Mouse (Mus musculus) intestine, postnatal 0 days (tissue): ENCODE measurements around the gene Pou2f1. TPM values are rescaled to one million over a fixed set of nuclear protein-coding genes. Genes with fewer than 3 reads are reported as not detected.

Experiments
- ATAC-seq: fragments of 200-750 bp; cut with Nextera tagmentation; 2 replicates; pipeline ENCODE4 v1.8.0; 2017; ENCODE audit warnings: mild to moderate bottlenecking, moderate TSS enrichment, moderate library complexity
- H3K27ac ChIP-seq: fragments of 300-500 bp; sonication (generic); 2 replicates; pipeline ENCODE4 v1.5.1; 2014; ENCODE audit warnings: mild to moderate bottlenecking, low read depth, low read length, moderate library complexity
- H3K27me3 ChIP-seq: fragments of 300-500 bp; sonication (generic); replicated peaks from 2 replicates; pipeline ENCODE4 v1.6.1; 2014; ENCODE audit warnings: low read length, mixed read lengths; ENCODE audit not compliant: control insufficient read depth, insufficient read depth
- H3K36me3 ChIP-seq: fragments of 300-500 bp; sonication (generic); 2 replicates; pipeline ENCODE4 v1.6.1; 2014; ENCODE audit warnings: mild to moderate bottlenecking, moderate library complexity; ENCODE audit not compliant: control insufficient read depth, insufficient read depth
- H3K4me1 ChIP-seq: fragments of 300-500 bp; sonication (generic); replicated peaks from 2 replicates; pipeline ENCODE4 v1.6.1; 2014; ENCODE audit warnings: antibody characterized with exemption, low read length, mixed read lengths; ENCODE audit not compliant: control insufficient read depth, insufficient read depth
- H3K4me2 ChIP-seq: fragments of 300-500 bp; sonication (generic); replicated peaks from 2 replicates; pipeline ENCODE4 v1.6.1; 2014; ENCODE audit warnings: low read depth, mild to moderate bottlenecking, moderate library complexity
- H3K4me3 ChIP-seq: fragments of 300-500 bp; sonication (generic); 2 replicates; pipeline ENCODE4 v1.5.1; 2014; ENCODE audit warnings: low read depth, low read length
- H3K9ac ChIP-seq: fragments of 300-500 bp; sonication (generic); 2 replicates; pipeline ENCODE4 v1.6.1; 2014; ENCODE audit warnings: mild to moderate bottlenecking, low read depth, low read length
- H3K9me3 ChIP-seq: fragments of 300-500 bp; sonication (generic); 2 replicates; pipeline ENCODE4 v1.6.1; 2016; ENCODE audit warnings: mixed run types; ENCODE audit not compliant: control insufficient read depth
- CTCF ChIP-seq: sonication (generic); IDR thresholded peaks from 2 replicates; pipeline ENCODE4 v1.5.1; 2016; ENCODE audit warnings: low read depth, mild to moderate bottlenecking, control low read depth, antibody characterized with exemption, moderate library complexity
- WGBS: fragments of 180-500 bp; shearing (Covaris S2); extraction: QIAGEN DNeasy Blood & Tissue Kit; methylation state at CpG from one replicate; pipeline ENCODE4 v1.1.7; 2014; 5-methylcytosine and 5-hydroxymethylcytosine counted together
- polyA plus RNA-seq: library from polyadenylated mRNA; unstranded; fragments of >200 nt; fragmentation: Nextera tagmentation; extraction: Ambion mirVana; gene quantifications from 2 replicates; pipeline ENCODE4 v1.2.1, GENCODE M21; 2015

The Pou2f1 gene
- polyA plus RNA-seq, 1 experiment from 2014 or later: 6.1 TPM

- Histone ChIP-seq H3K9ac (no peak overlapping the region), H3K27ac (no peak overlapping the region), H3K4me1 (no peaks in the 10 kb centered on the region), H3K9me3 (no peaks in the 10 kb centered on the region), H3K27me3 (no peaks in the 10 kb centered on the region), H3K36me3 (no peaks in the 10 kb centered on the region), H3K4me3 (no peak overlapping the region), H3K4me2 (no peak overlapping the region)
- 61% methylated on average over 9 of the region's 9 CpGs for WGBS
- no peak for TF ChIP-seq CTCF
- ATAC-seq: no peak
Measured at GRCm38 (mm10) chr1:165860373-165861234, 141.9 kb downstream of the Pou2f1 start.

GRCm38 (mm10) chr1:165858356-165858755, 144.1 kb downstream of the Pou2f1 start:
- 83% methylated on average over 5 of the region's 5 CpGs for WGBS
- no peak for ATAC-seq
- no peak overlapping the region for H3K4me2 ChIP-seq
- H3K4me1 ChIP-seq: no peaks in the 10 kb centered on the region
- H3K9me3 ChIP-seq: no peaks in the 10 kb centered on the region
- H3K4me3 ChIP-seq: no peak overlapping the region
- H3K27me3 ChIP-seq: no peaks in the 10 kb centered on the region
- H3K9ac ChIP-seq: no peak overlapping the region
- H3K36me3 ChIP-seq: no peaks in the 10 kb centered on the region
- TF ChIP-seq CTCF: peak; percentile 61
- no peak overlapping the region for H3K27ac ChIP-seq

GRCm38 (mm10) chr1:165857279-165857678, 145.2 kb downstream of the Pou2f1 start:
- no peak for ATAC-seq
- no peak for TF ChIP-seq CTCF
- 92% methylated on average over 11 of the region's 11 CpGs for WGBS

DNA sequence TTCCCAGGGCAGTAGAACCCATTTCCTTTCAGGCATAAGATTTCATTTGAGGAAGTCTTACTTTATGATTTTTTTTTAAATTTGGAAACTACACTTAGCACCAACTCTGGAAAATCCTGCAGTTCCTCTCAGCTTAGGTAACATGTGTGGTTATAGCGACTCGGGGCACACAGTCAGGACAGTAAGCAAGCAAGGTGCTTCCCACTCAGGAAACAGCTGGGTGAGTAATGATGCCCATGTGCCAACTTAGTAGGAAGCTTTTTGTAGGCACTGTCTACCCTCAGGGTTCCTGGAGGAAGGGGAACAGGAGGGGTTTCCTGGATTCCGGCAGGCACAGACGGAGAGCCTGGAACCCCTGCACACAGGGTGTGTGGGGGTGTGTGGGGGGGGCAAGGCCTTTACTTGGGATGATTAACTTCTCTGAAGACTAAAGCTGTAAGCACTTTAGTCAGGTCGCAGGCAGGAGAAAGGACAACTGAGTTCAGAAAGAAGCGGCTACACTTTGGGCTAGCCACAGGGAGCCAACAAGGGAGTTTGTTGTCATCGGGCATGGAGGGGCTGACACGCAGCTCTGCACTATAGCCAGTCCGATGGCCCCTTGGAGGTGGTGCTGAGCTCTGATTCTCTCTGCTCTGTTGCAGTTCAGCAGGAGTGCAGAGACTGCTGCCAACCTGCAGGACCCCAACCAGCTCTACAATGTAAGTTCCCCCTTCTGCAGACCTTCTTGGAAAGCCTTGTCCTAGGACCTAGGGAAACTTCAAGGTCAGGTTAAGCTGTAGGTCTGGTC, 146.5 kb downstream of the Pou2f1 start:
- H3K4me1 ChIP-seq: no peaks in the 10 kb centered on the region
- no peak overlapping the region for H3K4me3 ChIP-seq
- TF ChIP-seq CTCF: no peak
- no peaks in the 10 kb centered on the region for H3K27me3 ChIP-seq
- H3K9me3 ChIP-seq: no peaks in the 10 kb centered on the region
- 72% methylated on average over 9 of the region's 9 CpGs for WGBS
- H3K4me2 ChIP-seq: no peak overlapping the region
- no peak for ATAC-seq
- no peaks in the 10 kb centered on the region for H3K36me3 ChIP-seq
- no peak overlapping the region for H3K9ac ChIP-seq
- no peak overlapping the region for H3K27ac ChIP-seq

More at GRCm38 (mm10) chr1:165857279-165857678, 145.2 kb downstream of the Pou2f1 start:
- H3K4me1 ChIP-seq: no peaks in the 10 kb centered on the region
- no peak overlapping the region for H3K9ac ChIP-seq
- H3K4me2 ChIP-seq: no peak overlapping the region
- no peak overlapping the region for H3K27ac ChIP-seq
- H3K27me3 ChIP-seq: no peaks in the 10 kb centered on the region
- no peaks in the 10 kb centered on the region for H3K36me3 ChIP-seq
- H3K4me3 ChIP-seq: no peak overlapping the region
- H3K9me3 ChIP-seq: no peaks in the 10 kb centered on the region

GRCm38 (mm10) chr1:165853729-165854420, 148.6 kb downstream of the Pou2f1 start:
- Histone ChIP-seq H3K9ac (no peak overlapping the region), H3K4me2 (no peak overlapping the region), H3K27ac (no peak overlapping the region), H3K4me3 (no peak overlapping the region), H3K4me1 (no peaks in the 10 kb centered on the region), H3K9me3 (no peaks in the 10 kb centered on the region), H3K36me3 (no peaks in the 10 kb centered on the region), H3K27me3 (no peaks in the 10 kb centered on the region)
- WGBS: 59% methylated on average over 10 of the region's 10 CpGs
- ATAC-seq: no peak
- peak; percentile 91 for TF ChIP-seq CTCF

DNA sequence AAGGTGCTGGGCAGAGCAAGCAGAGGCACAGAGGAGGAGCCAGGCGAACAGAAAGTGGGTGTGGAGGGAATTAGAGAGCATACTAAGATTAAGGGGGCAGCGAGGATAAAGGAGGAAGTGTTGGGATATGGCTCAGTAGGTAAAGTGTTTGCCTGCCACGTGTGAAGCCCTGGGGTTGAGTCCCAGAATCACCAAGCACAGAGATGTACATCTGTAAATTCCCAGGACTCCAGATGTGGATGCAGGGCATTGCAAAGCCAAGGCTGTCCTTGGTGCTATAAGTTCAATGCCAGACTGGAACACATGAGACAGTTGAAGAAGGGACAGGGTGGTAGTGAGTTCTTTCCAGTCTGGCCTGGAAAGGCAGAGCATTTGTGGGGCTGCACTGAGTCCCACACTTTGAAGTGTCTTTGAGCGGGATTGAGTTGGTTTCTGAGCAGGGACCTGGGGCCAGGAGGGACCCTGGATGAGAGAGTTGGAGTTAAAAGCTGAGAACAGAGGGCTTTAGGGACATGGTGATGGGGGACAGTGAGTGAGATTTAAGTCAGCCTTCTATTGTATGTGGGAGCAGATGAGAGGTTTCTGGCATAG, 149.3 kb downstream of the Pou2f1 start:
- no peak for ATAC-seq
- TF ChIP-seq CTCF: no peak
- 48% methylated on average over 4 of the region's 4 CpGs for WGBS

More for the DNA sequence above, 149.3 kb downstream of the Pou2f1 start:
- H3K27me3 ChIP-seq: no peaks in the 10 kb centered on the region
- H3K4me3 ChIP-seq: no peak overlapping the region
- H3K27ac ChIP-seq: no peak overlapping the region
- no peak overlapping the region for H3K9ac ChIP-seq
- H3K4me1 ChIP-seq: no peaks in the 10 kb centered on the region
- no peaks in the 10 kb centered on the region for H3K36me3 ChIP-seq
- H3K9me3 ChIP-seq: no peaks in the 10 kb centered on the region
- H3K4me2 ChIP-seq: no peak overlapping the region
